Mouse (Mus musculus): ENCODE results near the gene Dmrta2.

DNA sequence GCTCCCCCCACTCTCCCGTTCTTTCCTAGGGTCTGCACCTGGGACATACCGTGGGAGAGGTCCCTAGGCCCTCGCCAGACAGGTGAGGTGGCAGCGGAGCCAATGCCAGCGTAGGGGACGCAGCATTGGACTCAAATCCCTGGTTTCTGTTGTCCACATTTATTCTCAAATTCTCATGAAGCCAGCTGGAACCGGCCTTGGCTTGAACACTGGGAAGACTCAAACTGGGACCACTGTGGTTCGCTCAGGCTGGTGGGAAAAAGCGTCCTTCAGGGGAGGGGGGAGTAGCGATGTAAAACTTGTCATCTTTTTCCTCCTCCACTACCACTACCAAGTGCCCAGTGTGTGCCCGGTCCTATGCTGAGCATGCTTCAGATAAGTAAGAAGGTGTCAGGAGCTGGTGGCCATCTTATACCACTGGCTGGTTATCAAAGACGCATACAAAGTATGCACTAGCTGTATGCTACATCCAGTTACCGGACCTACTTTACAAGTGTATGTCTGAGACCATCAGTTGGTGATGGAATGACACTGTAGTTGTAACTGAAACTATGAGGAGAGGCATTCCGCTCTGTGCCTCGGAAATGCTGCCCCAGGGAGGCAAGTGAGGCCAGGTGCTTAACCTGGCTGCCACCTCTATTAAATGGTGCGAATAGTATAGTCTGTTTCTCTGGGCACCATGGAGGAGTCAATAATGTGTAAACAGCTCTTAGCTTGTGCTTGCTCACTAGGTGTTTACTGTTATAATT, 7.7 kb downstream of the Dmrta2 start:
- TF ChIP-seq POLR2A (IDR thresholded peaks at IDR 0.05; ENCODE audit: extremely low read depth, insufficient read depth, low read length) = no peak
- TF ChIP-seq CTCF (IDR thresholded peaks at IDR 0.05; ENCODE audit: extremely low read depth, insufficient read depth, low read length) = no peak

All from cortical plate, adult 2 months (tissue).